Mouse (Mus musculus): ENCODE measurements at regions not wholly inside any gene's neighbourhood (a gene's known extent, or its start where the extent isn't known, plus 50 kb on each side); places are given as distances from the start of the nearest gene placed in this dataset.

GRCm38 (mm10) chr13:94646326-94646725 lies 142.4 kb upstream of the Tbca start:
- TF ChIP-seq CTCF (IDR thresholded peaks at IDR 0.05; ENCODE audit: low read depth, low read length) (no peak), POLR2A (IDR thresholded peaks at IDR 0.05; ENCODE audit: extremely low read depth, insufficient read depth, low read length) (no peak)

Measured in liver, adult 2 months (tissue).